Mouse (Mus musculus) midbrain, embryonic 16.5 days (tissue): Measurements from ENCODE around the gene Uqcrh. TPM values are rescaled to one million over a fixed set of nuclear protein-coding genes. Genes with fewer than 3 reads are reported as not detected.
A peak's percentile ranks its signal among the peaks of the same experiment; 100 is the strongest.

Experiments
- ATAC-seq: fragments of 200-750 bp; cut with Nextera tagmentation; 2 replicates; pipeline ENCODE4 v1.8.0; 2017; ENCODE audit warnings: moderate TSS enrichment
- H3K27ac ChIP-seq: fragments of 300-500 bp; sonication (generic); 2 replicates; pipeline ENCODE4 v1.5.1; 2014; ENCODE audit warnings: mild to moderate bottlenecking, low read length, mixed read lengths
- H3K27me3 ChIP-seq: fragments of 300-500 bp; sonication (generic); 2 replicates; pipeline ENCODE4 v1.6.1; 2014; ENCODE audit warnings: low read depth, low read length, mixed read lengths; ENCODE audit not compliant: control insufficient read depth, insufficient read depth
- H3K36me3 ChIP-seq: fragments of 300-500 bp; sonication (generic); 2 replicates; pipeline ENCODE4 v1.6.1; 2014; ENCODE audit warnings: mild to moderate bottlenecking, low read length, moderate library complexity, mixed read lengths; ENCODE audit not compliant: control insufficient read depth, insufficient read depth
- H3K4me1 ChIP-seq: fragments of 300-500 bp; sonication (generic); 2 replicates; pipeline ENCODE4 v1.6.1; 2014; ENCODE audit warnings: mild to moderate bottlenecking, low read length, mixed read lengths; ENCODE audit not compliant: control insufficient read depth, insufficient read depth
- H3K4me2 ChIP-seq: fragments of 300-500 bp; sonication (generic); 2 replicates; pipeline ENCODE4 v1.6.1; 2014; ENCODE audit warnings: mild to moderate bottlenecking, low read length, mixed read lengths
- H3K4me3 ChIP-seq: fragments of 300-500 bp; sonication (generic); 2 replicates; pipeline ENCODE4 v1.5.1; 2014; ENCODE audit warnings: low read depth, mild to moderate bottlenecking, low read length, moderate library complexity, mixed read lengths
- H3K9ac ChIP-seq: fragments of 300-500 bp; sonication (generic); 2 replicates; pipeline ENCODE4 v1.6.1; 2014; ENCODE audit warnings: low read depth, low read length, mixed read lengths
- H3K9me3 ChIP-seq: fragments of 300-500 bp; sonication (generic); replicated peaks from 2 replicates; pipeline ENCODE4 v1.6.1; 2014; ENCODE audit warnings: mild to moderate bottlenecking, low read length, mixed read lengths; ENCODE audit not compliant: control insufficient read depth, poor library complexity, severe bottlenecking
- WGBS: fragments of 180-500 bp; shearing (Covaris S2); extraction: QIAGEN DNeasy Blood & Tissue Kit; methylation state at CpG from one replicate; pipeline ENCODE4 v1.1.7; 2014; 5-methylcytosine and 5-hydroxymethylcytosine counted together
- polyA plus RNA-seq: library from polyadenylated mRNA; unstranded; fragments of >200 nt; fragmentation: Nextera tagmentation; extraction: Ambion mirVana; gene quantifications from 2 replicates; pipeline ENCODE4 v1.2.1, GENCODE M21; 2015

Gene Uqcrh
- polyA plus RNA-seq, 1 experiment from 2014 or later: 376 TPM

DNA sequence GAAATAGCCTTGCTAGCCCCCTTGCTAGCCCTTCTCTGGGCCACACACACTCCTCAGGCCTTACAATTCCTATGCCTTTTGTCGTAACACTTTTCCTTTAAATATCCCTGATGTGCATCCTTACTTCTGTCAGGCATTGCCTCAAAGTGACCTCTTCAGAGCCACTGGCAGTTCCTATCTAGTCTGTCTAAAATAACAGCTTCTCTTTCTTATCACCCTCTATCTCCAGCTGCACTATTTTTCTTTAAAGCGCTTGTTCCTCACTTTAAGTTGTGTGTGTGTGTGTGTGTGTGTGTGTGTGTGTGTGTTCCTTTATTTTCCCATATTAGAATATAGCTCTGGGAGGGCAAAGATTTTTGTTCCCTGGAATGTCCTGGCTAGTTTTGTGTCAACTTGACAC lies 28.3 kb downstream of the Uqcrh start:
- Histone ChIP-seq H3K27me3 (no peaks in the 10 kb centered on the region), H3K9ac (no peak overlapping the region), H3K4me3 (no peak overlapping the region), H3K4me1 (no peaks in the 10 kb centered on the region), H3K27ac (no peak overlapping the region), H3K36me3 (0 out of 2 replicates have a peak, but pooled peaks cover 2% of the 10 kb centered on the region), H3K9me3 (no peaks in the 10 kb centered on the region), H3K4me2 (no peak overlapping the region)
- no peak for ATAC-seq
- 96% methylated on average over 2 of the region's 2 CpGs for WGBS

DNA sequence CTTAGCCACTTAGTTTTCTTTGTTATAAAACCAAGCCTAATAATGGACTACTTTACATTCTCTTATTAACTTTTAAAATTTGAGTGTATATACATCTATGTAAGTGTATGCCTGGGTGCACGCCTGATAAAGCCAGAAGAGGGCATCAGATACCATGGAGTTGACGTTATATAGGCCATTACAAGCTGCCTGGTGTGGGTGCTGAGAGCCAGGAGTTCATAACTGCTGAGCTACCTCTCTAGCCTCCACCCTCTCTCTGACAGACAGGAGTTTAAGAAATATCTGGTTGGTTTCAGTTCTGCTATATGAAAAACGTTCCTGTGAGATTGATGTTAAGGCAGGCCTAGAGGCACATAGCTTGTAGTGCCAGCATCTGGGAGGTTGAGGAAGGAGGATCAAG lies 32.7 kb downstream of the Uqcrh start:
- H3K9me3 ChIP-seq: no peaks in the 10 kb centered on the region

DNA sequence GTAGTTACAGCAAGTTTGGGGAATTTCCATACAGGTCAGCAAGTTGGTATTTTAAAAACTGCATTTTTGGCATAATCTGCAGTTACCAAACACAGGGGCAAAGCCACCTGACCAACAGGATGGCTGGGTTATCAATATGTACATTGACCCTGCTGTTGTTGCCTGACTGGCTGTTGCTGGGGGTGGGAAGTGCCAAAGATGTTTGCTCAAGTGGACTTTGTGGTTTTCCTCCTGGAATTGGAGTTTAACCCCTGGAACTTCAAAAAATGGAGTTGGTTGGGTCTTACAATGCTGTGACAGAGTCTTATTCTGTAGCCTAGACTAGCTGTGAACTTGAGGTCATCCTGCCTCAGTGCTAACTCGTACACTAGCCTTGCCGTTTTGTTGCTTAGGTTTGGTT lies 34.4 kb downstream of the Uqcrh start:
- WGBS: 93% methylated on average over 2 of the region's 2 CpGs
- H3K36me3 ChIP-seq: 0 out of 2 replicates have a peak, but pooled peaks cover 5% of the 10 kb centered on the region
- no peaks in the 10 kb centered on the region for H3K9me3 ChIP-seq
- H3K27me3 ChIP-seq: no peaks in the 10 kb centered on the region
- H3K4me3 ChIP-seq: no peak overlapping the region
- ATAC-seq: no peak
- H3K4me2 ChIP-seq: no peak overlapping the region
- no peaks in the 10 kb centered on the region for H3K4me1 ChIP-seq
- no peak overlapping the region for H3K9ac ChIP-seq
- H3K27ac ChIP-seq: no peak overlapping the region

More for the DNA sequence above, 32.7 kb downstream of the Uqcrh start:
- WGBS: 81% methylated on average over 3 of the region's 3 CpGs
- Histone ChIP-seq H3K36me3 (0 out of 2 replicates have a peak, but pooled peaks cover 2% of the 10 kb centered on the region), H3K27ac (no peak overlapping the region), H3K4me2 (no peak overlapping the region), H3K27me3 (no peaks in the 10 kb centered on the region), H3K4me1 (no peaks in the 10 kb centered on the region), H3K4me3 (no peak overlapping the region), H3K9ac (no peak overlapping the region)
- ATAC-seq: no peak

DNA sequence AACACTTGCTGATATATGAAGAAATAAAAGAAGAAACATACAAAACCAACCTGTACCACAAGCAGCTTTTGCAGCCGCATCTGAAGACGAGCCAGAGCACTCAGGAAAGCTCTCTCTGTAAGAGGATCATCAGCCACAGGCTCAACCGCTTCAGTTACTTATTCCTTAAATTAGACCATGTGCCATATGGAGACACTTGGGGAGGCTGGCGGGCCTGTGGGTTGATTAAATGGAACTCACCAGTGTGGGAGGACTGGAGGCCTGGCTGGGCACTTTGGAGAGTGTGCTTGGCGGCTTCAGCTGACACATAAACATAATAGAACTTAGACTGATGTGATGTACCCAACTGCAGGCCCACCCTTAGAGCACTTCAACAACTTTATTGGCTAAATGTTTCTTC lies 41.5 kb downstream of the Uqcrh start:
- WGBS: 93% methylated on average over 5 of the region's 5 CpGs
- ATAC-seq: no peak
- H3K27me3 ChIP-seq: no peaks in the 10 kb centered on the region

DNA sequence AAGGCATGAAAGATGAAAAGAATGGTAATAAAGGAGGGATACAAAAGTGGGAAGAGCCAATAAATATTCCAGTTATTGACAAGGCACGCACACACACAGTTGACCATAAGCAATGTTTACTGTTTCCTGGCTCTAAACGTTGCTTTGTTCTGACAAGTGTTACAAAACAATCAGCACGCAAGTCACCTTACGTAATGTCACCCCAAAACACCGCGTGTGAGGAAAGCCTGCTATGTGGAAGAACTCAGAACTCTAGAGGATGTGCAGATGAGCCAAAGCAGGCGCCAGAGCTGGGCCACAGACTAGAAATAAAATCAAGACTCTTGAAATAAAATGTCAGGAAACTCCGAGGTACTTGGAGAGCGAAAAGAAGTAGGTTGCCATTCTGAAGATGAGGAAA lies 42.0 kb downstream of the Uqcrh start:
- H3K27me3 ChIP-seq: no peaks in the 10 kb centered on the region
- no peaks in the 10 kb centered on the region for H3K9me3 ChIP-seq
- ATAC-seq: no peak
- H3K4me3 ChIP-seq: no peak overlapping the region
- H3K36me3 ChIP-seq: peaks cover 11% of the 10 kb centered on the region
- no peaks in the 10 kb centered on the region for H3K4me1 ChIP-seq
- H3K9ac ChIP-seq: no peak overlapping the region
- 89% methylated on average over 9 of the region's 9 CpGs for WGBS
- no peak overlapping the region for H3K4me2 ChIP-seq
- no peak overlapping the region for H3K27ac ChIP-seq

More for the DNA sequence above, 41.5 kb downstream of the Uqcrh start:
- Histone ChIP-seq H3K36me3 (peaks cover 11% of the 10 kb centered on the region), H3K27ac (no peak overlapping the region), H3K4me3 (no peak overlapping the region), H3K4me1 (no peaks in the 10 kb centered on the region), H3K9ac (no peak overlapping the region), H3K9me3 (no peaks in the 10 kb centered on the region), H3K4me2 (no peak overlapping the region)

DNA sequence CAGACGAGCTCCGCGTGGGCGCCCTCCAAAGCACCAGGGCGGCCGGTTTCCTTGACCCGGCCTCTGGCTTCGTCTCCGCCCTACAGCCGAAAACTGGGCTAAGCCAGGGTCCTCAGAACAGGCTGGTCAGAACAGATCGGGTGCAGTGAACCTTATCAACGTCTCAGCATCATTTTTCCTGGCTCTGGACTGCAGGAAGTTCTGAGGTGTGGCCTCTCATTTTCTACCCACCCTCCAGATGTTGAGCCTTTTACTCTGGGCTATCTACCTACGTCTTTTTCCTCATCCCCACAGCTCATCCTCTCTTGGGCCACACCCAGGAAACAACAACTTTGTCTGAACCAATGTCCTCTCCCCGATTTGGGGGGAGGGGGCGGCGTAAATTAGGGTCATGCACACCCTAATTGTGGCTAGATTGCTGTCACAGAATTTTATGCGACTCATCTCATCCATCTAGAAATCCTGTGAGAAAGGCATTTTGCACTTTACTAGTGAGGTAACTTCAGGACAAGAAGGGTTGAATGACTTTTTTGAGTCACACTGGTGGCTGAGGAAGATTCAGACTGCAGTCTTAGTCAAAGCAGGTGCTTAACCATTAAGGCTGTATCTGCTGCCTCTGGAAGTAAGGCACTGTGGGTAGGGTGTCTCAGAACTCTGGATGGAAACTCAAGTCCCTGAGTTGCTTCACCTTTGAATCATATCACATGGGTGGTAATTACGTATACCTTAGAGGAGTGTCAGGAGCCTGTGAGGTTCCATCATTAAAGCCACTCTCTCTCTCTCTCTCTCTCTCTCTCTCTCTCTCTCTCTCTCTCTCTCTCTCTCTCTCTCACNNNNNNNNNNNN lies 56.7 kb downstream of the Uqcrh start, which contains the start of gene Faah:
Gene Faah (minus strand): TSS at position 25 of the 845 bp plus-strand sequence.
- H3K4me3 ChIP-seq: peak within 1 kb of the TSS; percentile 83
- H3K27me3 ChIP-seq: peaks cover 15% of the 10 kb centered on the region
- 8% methylated on average over 18 of the region's 18 CpGs for WGBS
- peak within 1 kb of the TSS; percentile 76 for H3K27ac ChIP-seq
- ATAC-seq: peak; percentile 76
- no peaks in the 10 kb centered on the region for H3K9me3 ChIP-seq
- H3K9ac ChIP-seq: peak within 1 kb of the TSS; percentile 89
- no peaks in the 10 kb centered on the region for H3K36me3 ChIP-seq
- peak within 1 kb of the TSS; percentile 85 for H3K4me2 ChIP-seq
- H3K4me1 ChIP-seq: peaks cover 7% of the 10 kb centered on the region

DNA sequence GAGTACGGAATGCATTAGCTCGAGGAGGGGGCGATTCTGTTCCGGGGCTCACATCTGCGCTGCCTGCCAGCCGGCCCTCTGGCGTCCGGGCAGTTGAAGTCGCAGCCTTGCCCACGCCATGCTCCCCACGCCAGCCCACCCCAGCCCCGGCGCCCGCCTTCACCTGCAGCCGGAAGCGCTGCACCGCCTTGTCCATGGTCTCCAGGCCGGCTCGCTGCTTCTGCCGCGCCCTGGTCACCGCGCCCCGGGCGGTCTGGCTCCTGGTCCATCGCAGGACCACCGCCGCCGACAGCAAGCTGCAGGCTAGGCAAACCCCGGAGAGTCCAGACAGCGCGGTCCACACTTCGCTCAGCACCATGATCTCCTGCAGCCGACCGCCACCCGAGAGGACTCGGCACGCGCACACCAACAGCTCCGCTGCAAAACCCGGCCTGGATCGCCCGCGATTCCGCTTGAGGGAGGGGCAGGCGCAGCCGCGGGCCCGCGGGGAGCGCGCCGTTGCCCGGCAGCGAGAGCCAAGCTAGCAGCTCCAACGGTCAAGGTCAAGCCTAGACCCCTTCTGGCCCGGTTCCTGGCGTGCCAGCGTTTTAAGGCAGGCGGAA lies 57.5 kb downstream of the Uqcrh start:
- H3K4me2 ChIP-seq: peak overlapping the region; percentile 85
- WGBS: under 1% methylated on average over 60 of the region's 60 CpGs
- ATAC-seq: peak; percentile 94
- H3K9ac ChIP-seq: peak overlapping the region; percentile 89
- peak overlapping the region; percentile 76 for H3K27ac ChIP-seq
- H3K36me3 ChIP-seq: no peaks in the 10 kb centered on the region
- H3K9me3 ChIP-seq: no peaks in the 10 kb centered on the region
- peaks cover 7% of the 10 kb centered on the region for H3K4me1 ChIP-seq
- H3K27me3 ChIP-seq: peaks cover 15% of the 10 kb centered on the region
- H3K4me3 ChIP-seq: peak overlapping the region; percentile 83
